Mouse (Mus musculus) lung, postnatal 25 days (tissue): ENCODE data around the gene Slc46a1.
A peak's percentile ranks its signal among the peaks of the same experiment; 100 is the strongest.

Experiments used
- DNase-seq: peaks from one replicate; pipeline ENCODE4 v3.0.0; 2022; ENCODE audit warnings: low spot score

The Slc46a1 gene

GRCm38 (mm10) chr11:78465568-78466180 is at the start of gene Slc46a1:
Gene Slc46a1 (plus strand): TSS chr11:78465697.
- DNase-seq: peak; percentile 80

GRCm38 (mm10) chr11:78416854-78417253 is 48.6 kb upstream of the Slc46a1 start:
- no peak for DNase-seq

GRCm38 (mm10) chr11:78420263-78420889 is 45.1 kb upstream of the Slc46a1 start:
- DNase-seq: no peak

GRCm38 (mm10) chr11:78421201-78422009 is 44.1 kb upstream of the Slc46a1 start:
- DNase-seq: no peak

GRCm38 (mm10) chr11:78422055-78422819 is 43.3 kb upstream of the Slc46a1 start, which contains the start of gene Slc13a2:
Gene Slc13a2 (minus strand): TSS chr11:78422217.
- DNase-seq: no peak

- no peak for DNase-seq
Observed at GRCm38 (mm10) chr11:78424352-78424751, 41.1 kb upstream of the Slc46a1 start.

GRCm38 (mm10) chr11:78425572-78425971 is 39.9 kb upstream of the Slc46a1 start:
- no peak for DNase-seq

GRCm38 (mm10) chr11:78427655-78428054 is 37.8 kb upstream of the Slc46a1 start:
- DNase-seq: no peak

- no peak for DNase-seq
Observed at GRCm38 (mm10) chr11:78428309-78428708, 37.2 kb upstream of the Slc46a1 start.

GRCm38 (mm10) chr11:78430195-78430878 is 35.2 kb upstream of the Slc46a1 start:
- no peak for DNase-seq

GRCm38 (mm10) chr11:78431176-78431575 is 34.3 kb upstream of the Slc46a1 start:
- no peak for DNase-seq

- no peak for DNase-seq
Observed at GRCm38 (mm10) chr11:78434052-78434451, 31.4 kb upstream of the Slc46a1 start.

GRCm38 (mm10) chr11:78435776-78436349 is 29.6 kb upstream of the Slc46a1 start:
- peak; percentile 50 for DNase-seq

GRCm38 (mm10) chr11:78437182-78437581 is 28.3 kb upstream of the Slc46a1 start:
- DNase-seq: peak; percentile 9

- DNase-seq: no peak
Observed at GRCm38 (mm10) chr11:78438399-78438930, 27.0 kb upstream of the Slc46a1 start.

GRCm38 (mm10) chr11:78443115-78443514 is 22.4 kb upstream of the Slc46a1 start:
- peak; percentile 59 for DNase-seq

GRCm38 (mm10) chr11:78447168-78447567 is 18.3 kb upstream of the Slc46a1 start:
- DNase-seq: no peak

- DNase-seq: no peak
Observed at GRCm38 (mm10) chr11:78448242-78448641, 17.3 kb upstream of the Slc46a1 start.

- no peak for DNase-seq
Observed at GRCm38 (mm10) chr11:78450337-78450736, 15.2 kb upstream of the Slc46a1 start.

- DNase-seq: peak; percentile 71
Observed at GRCm38 (mm10) chr11:78453675-78454074, 11.8 kb upstream of the Slc46a1 start.

GRCm38 (mm10) chr11:78454276-78454675 is 11.2 kb upstream of the Slc46a1 start:
- no peak for DNase-seq
